In the genomic region with DNA sequence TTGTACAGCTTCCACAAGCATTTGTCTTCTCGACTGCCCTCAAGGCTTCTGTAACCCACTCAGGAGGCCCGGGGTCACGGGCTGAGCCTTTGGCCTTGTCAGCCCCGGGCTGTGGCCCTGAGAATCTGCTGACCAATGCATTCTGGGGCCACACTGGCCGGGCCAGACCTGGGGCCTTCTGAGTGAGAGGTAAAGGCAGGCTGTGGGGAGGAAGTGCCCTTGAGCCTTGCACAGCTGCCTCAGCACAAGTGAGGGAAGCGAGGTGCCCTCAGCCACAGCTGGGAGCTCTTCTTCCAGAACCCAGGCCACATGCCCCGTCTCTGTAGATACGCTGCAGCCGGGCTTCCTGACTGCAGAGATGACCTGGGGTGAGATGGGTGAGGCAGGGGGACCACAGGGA, we compare ENCODE assay signal across 10 mouse cellular contexts. TPM values are rescaled to one million over a fixed set of nuclear protein-coding genes. Genes with fewer than 3 reads are reported as not detected.
DNase-seq lines count a peak whose midpoint lies in the region; ATAC-seq and TF ChIP-seq lines count a peak whose summit lies in the region.
"Had no signal": no experiment of that assay in that cellular context is flagged by ENCODE, and none has a peak within 500 bp of the region (broad histone marks: within the 10 kb centered on the region; RNA-seq: fewer than 3 reads in every experiment).

No protein-coding gene starts in this region.

- TF ChIP-seq CTCF in midbrain, postnatal 0 days (IDR thresholded peaks at IDR 0.05), result no peak

- H3K27me3 ChIP-seq in midbrain, embryonic 10.5 days (ENCODE audit: low read depth, poor library complexity, severe bottlenecking), result peaks cover 12% of the 10 kb centered on the region
- no peaks in the 10 kb centered on the region for H3K27me3 ChIP-seq in midbrain, postnatal 0 days (ENCODE audit: insufficient read depth, low read length)
- H3K27me3 ChIP-seq: neural tube, embryonic 15.5 days had no signal

- H3K9ac ChIP-seq in midbrain, postnatal 0 days (replicated peaks; ENCODE audit: low read length, poor library complexity, severe bottlenecking), result no peak overlapping the region
- H3K9ac ChIP-seq: neural tube, embryonic 15.5 days had no signal

- no peaks in the 10 kb centered on the region for H3K36me3 ChIP-seq in midbrain, embryonic 10.5 days
- no peaks in the 10 kb centered on the region for H3K36me3 ChIP-seq in midbrain, postnatal 0 days (ENCODE audit: insufficient read depth, low read length)
- H3K36me3 ChIP-seq: neural tube, embryonic 15.5 days had no signal

- H3K4me2 ChIP-seq in midbrain, postnatal 0 days (ENCODE audit: low read depth, low read length, poor library complexity, severe bottlenecking), result no peak overlapping the region
- H3K4me2 ChIP-seq: neural tube, embryonic 15.5 days had no signal

- 88% methylated on average over 9 of the region's 9 CpGs for WGBS in midbrain, embryonic 10.5 days
- 85% methylated on average over 9 of the region's 9 CpGs for WGBS in midbrain, postnatal 0 days

- no peak for ATAC-seq in midbrain, postnatal 0 days (ENCODE audit: low FRiP score)

- peak overlapping the region; percentile 58 for H3K27ac ChIP-seq in midbrain, embryonic 10.5 days (replicated peaks)
- H3K27ac ChIP-seq in midbrain, postnatal 0 days (ENCODE audit: low read depth, low read length), result no peak overlapping the region
- H3K27ac ChIP-seq: neural tube, embryonic 15.5 days had no signal

- DNase-seq in midbrain, embryonic 10.5 days (ENCODE audit: low spot score), result no peak
- no peak for DNase-seq in midbrain, postnatal 0 days (ENCODE audit: low spot score)
- peak; percentile 68 to 85 for DNase-seq in adrenal gland, postnatal 36 days
- DNase-seq in kidney, adult 8-10 months, result peak; percentile 66 to 82
- peak; percentile 49 for DNase-seq in thymus, postnatal 0 days (ENCODE audit: low spot score)
- no peak for DNase-seq in cerebellum, postnatal 36 days
- no peak for DNase-seq in cerebellum, postnatal 14 days
- DNase-seq: cerebellum, adult 11-12 months; left cerebral cortex, postnatal 4 days had no signal

- H3K4me3 ChIP-seq in midbrain, embryonic 10.5 days, result no peak overlapping the region
- H3K4me3 ChIP-seq in midbrain, postnatal 0 days (ENCODE audit: low read depth, low read length), result no peak overlapping the region
- H3K4me3 ChIP-seq: neural tube, embryonic 15.5 days had no signal

- no peaks in the 10 kb centered on the region for H3K9me3 ChIP-seq in midbrain, embryonic 10.5 days (replicated peaks)
- H3K9me3 ChIP-seq in midbrain, postnatal 0 days (ENCODE audit: low read length), result no peaks in the 10 kb centered on the region
- H3K9me3 ChIP-seq: neural tube, embryonic 15.5 days had no signal

- H3K4me1 ChIP-seq in midbrain, embryonic 10.5 days, result peaks cover 38% of the 10 kb centered on the region
- no peaks in the 10 kb centered on the region for H3K4me1 ChIP-seq in midbrain, postnatal 0 days (ENCODE audit: insufficient read depth, low read length)
- H3K4me1 ChIP-seq: neural tube, embryonic 15.5 days had no signal

RNA-seq across cellular contexts. Expression of gene Irf8, which starts 14.5 kb away (rescaled TPM):
- 6.9 and 7.6 TPM in 2 replicates for polyA plus RNA-seq in midbrain, embryonic 10.5 days (2016; fragmentation: Nextera tagmentation; extraction: Ambion mirVana)
- total RNA-seq in midbrain, postnatal 0 days (2014; rRNA removed), result 3.2 and 3.5 TPM in 2 replicates
- 5.0 and 5.7 TPM in 2 replicates for polyA plus RNA-seq in midbrain, postnatal 0 days (2015; fragmentation: Nextera tagmentation; extraction: Ambion mirVana)
- total RNA-seq in adrenal gland, postnatal 36 days (2021), result 10 to 100 TPM in 1 of 2 experiments, 1 to 10 TPM in 1; 9.8 to 44.7 TPM
- polyA plus RNA-seq in thymus, postnatal 0 days (2015; fragmentation: Nextera tagmentation; extraction: Ambion mirVana), result 77.8 and 82.4 TPM in 2 replicates

Comparison
In these comparisons a context has a peak if more than half of its experiments do, and no peak if none do; other contexts are left out.
1. DNase-seq: peak in adrenal gland, postnatal 36 days (2 of 2), kidney, adult 8-10 months (2 of 2) and thymus, postnatal 0 days (single experiment); none in midbrain, embryonic 10.5 days (single experiment), midbrain, postnatal 0 days (single experiment), cerebellum, postnatal 36 days (0 of 2) and cerebellum, postnatal 14 days (0 of 2).